Mouse (Mus musculus) CD8-positive naive resting alpha-beta T cell, adult 57 days (primary cell): ENCODE measurements around the gene BC147527. TPM values are rescaled to one million over a fixed set of nuclear protein-coding genes. Genes with fewer than 3 reads are reported as not detected.

Source experiments
- total RNA-seq: library from RNA; stranded (reverse); gene quantifications from one replicate; pipeline ENCODE4 v1.2.4, GENCODE M21; 2023

BC147527 gene
- 7.0 TPM for total RNA-seq

DNA sequence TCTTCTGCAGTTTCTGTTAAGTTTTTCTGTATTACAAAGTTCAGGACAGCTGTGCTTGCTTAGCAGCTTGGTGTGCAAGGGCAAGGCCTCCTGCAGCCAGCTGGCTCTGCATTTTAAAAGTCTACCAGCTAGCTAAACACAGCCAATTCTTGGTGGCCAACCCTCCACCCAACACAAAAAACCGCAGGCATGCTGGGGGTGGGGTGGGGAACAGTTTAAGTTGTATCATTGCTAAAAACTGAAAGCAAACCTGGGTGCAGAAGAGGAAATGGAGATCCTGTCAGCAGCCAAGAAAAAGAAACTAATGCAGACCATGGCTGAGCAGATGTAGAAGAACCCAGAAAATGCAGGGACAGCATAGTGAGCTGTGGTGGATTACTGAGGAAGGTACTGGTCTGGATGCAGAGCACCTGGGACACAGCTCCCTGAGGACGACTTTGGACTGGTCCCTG lies at the start of gene BC147527:
Gene BC147527, plus strand, starts transcription at position 402 of the 452 bp plus-strand sequence.

GRCm38 (mm10) chr13:120262870-120263269 lies 37.3 kb upstream of the BC147527 start, which contains the start of gene AF067061:
AF067061 (plus strand) TSS chr13:120263114.

GRCm38 (mm10) chr13:120316578-120316977 lies 16.4 kb downstream of the BC147527 start, which contains the start of gene Tcstv3:
Tcstv3 (plus strand) TSS chr13:120316878.

Other genes starting within 250 kb of the BC147527 start
- 0.40 TPM for gene Gm21188, start 248.2 kb upstream of the BC147527 start, total RNA-seq
- gene Gm20767, start 160.1 kb upstream of the BC147527 start, total RNA-seq = not detected
- gene Gm21818, start 128.0 kb upstream of the BC147527 start, total RNA-seq = not detected
- 1.7 TPM for gene Gm21762, start 84.4 kb upstream of the BC147527 start, total RNA-seq
- not detected for gene Gm21731, start 61.3 kb upstream of the BC147527 start, total RNA-seq
- gene AF067061, start 37.3 kb upstream of the BC147527 start, total RNA-seq = not detected
- gene Tcstv3, start 16.5 kb downstream of the BC147527 start, total RNA-seq = not detected